Mouse (Mus musculus): ENCODE data around the gene Ggt7.

The Ggt7 gene

DNA sequence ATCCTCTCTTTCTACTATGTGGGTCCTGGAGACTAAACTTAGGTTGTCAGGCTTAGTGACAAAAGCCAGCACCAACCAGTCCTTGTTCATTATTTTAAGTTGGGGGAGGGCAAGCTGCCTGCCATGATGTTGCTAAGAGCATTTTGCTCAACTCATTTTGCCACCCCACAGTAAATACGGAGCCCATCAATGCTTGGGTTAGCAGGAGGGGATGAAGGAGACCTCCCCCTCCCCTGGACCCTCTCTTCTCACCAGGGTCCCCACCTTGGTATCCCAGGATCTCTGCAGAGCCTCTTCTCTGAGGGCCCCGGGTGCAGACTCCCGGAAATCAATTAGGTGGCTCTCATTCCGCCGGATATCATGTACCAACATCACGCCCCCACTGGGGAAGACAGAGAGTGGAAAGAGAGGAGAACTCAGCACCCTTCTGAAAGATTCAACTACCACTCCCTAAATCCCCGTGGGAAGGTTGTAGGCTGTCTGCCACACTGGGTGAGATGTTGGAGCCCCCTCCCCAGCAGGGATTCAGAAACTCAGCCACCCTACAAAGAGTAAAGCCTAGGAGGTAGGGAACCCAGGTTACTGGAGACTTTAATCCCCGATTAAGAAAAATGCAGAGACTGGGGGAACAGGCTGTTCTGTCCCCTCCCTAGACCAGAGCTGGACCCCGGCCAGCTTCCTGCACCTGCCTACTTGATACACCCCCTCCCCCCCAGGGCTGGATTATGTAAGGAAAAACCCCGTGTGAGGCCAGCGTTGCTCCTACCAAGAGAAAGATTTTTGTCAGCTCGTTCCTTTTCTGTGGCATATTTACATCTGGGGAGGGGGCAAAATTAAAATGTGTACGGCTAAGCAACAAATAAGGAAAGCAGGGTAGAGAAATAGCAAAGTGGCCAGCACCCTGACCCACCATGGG, 13.3 kb downstream of the Ggt7 start:
- H3K9me3 ChIP-seq (ENCODE audit: low read length), result no peaks in the 10 kb centered on the region
- peaks cover 8% of the 10 kb centered on the region; the same call in 1 of the 2 replicates for H3K27me3 ChIP-seq (ENCODE audit: insufficient read depth, low read length)
- no peak overlapping the region for H3K4me3 ChIP-seq (replicated peaks; ENCODE audit: low read length)
- no peaks in the 10 kb centered on the region for H3K36me3 ChIP-seq (ENCODE audit: insufficient read depth, low read length)
- H3K4me1 ChIP-seq (replicated peaks; ENCODE audit: low read depth, low read length), result peaks cover 42% of the 10 kb centered on the region
- no peak for TF ChIP-seq NANOG (IDR thresholded peaks at IDR 0.05; ENCODE audit: borderline replicate concordance, low read length)
- no peak for TF ChIP-seq CTCF (conservative IDR thresholded peaks at IDR 0.05; ENCODE audit: low read length)
- TF ChIP-seq POU5F1 (IDR thresholded peaks at IDR 0.05; ENCODE audit: borderline replicate concordance, low read length), result no peak

DNA sequence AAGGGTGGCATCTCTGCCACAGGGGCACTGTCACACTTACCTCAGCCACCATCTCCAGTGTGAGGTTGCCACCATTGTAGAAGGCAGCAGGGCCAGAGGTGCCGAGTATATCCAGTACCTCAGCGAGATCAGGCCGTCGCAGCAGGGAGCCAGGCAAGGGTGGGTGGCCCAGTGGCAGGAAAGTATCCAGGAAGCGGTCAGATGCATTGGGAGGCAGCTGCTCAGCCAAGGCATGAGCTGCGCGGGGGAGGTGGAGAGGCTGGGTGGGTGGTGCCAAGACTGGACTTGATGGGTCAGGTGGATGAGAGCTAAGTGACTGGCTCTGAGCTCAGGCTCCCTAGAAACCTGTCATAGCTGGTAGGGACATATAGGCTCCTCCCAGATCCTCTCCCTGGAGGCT, 15.4 kb downstream of the Ggt7 start:
- Histone ChIP-seq H3K4me3 (replicated peaks; ENCODE audit: low read length) (no peak overlapping the region), H3K27me3 (ENCODE audit: insufficient read depth, low read length) (peaks cover 8% of the 10 kb centered on the region; the same call in 1 of the 2 replicates)

DNA sequence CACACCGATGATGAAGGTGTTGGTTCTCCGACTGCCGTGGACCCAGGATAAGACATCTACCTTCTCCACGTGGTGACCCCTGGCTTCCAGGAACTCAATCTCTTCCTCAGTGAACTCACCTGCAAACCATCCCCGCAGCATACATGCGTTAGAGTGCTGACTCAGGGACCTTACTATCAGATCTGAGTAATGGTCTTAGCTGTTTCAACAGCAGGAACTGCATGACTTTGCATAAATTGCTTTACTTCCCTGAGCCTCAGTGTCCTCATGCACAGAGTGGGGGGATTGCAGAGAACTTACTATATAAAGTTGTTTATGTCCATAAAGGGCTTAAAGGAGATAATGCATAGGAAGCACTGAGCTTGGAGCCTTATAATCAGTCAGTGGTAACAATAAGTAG, 27.0 kb downstream of the Ggt7 start:
- TF ChIP-seq POU5F1 (IDR thresholded peaks at IDR 0.05; ENCODE audit: borderline replicate concordance, low read length) (no peak), NANOG (IDR thresholded peaks at IDR 0.05; ENCODE audit: borderline replicate concordance, low read length) (no peak), CTCF (conservative IDR thresholded peaks at IDR 0.05; ENCODE audit: low read length) (no peak)
- no peak overlapping the region for H3K4me3 ChIP-seq (replicated peaks; ENCODE audit: low read length)
- H3K27me3 ChIP-seq (ENCODE audit: insufficient read depth, low read length), result 0 out of 2 replicates have a peak, but pooled peaks cover 5% of the 10 kb centered on the region
- H3K4me1 ChIP-seq (replicated peaks; ENCODE audit: low read depth, low read length), result peaks cover 2% of the 10 kb centered on the region; the same call in 1 of the 2 replicates
- no peaks in the 10 kb centered on the region for H3K9me3 ChIP-seq (ENCODE audit: low read length)
- no peaks in the 10 kb centered on the region for H3K36me3 ChIP-seq (ENCODE audit: insufficient read depth, low read length)

More for the DNA sequence above, 15.4 kb downstream of the Ggt7 start:
- no peak for TF ChIP-seq POU5F1 (IDR thresholded peaks at IDR 0.05; ENCODE audit: borderline replicate concordance, low read length)
- TF ChIP-seq NANOG (IDR thresholded peaks at IDR 0.05; ENCODE audit: borderline replicate concordance, low read length), result no peak
- TF ChIP-seq CTCF (conservative IDR thresholded peaks at IDR 0.05; ENCODE audit: low read length), result no peak
- H3K4me1 ChIP-seq (replicated peaks; ENCODE audit: low read depth, low read length), result peaks cover 29% of the 10 kb centered on the region
- no peaks in the 10 kb centered on the region for H3K36me3 ChIP-seq (ENCODE audit: insufficient read depth, low read length)
- H3K9me3 ChIP-seq (ENCODE audit: low read length), result no peaks in the 10 kb centered on the region

DNA sequence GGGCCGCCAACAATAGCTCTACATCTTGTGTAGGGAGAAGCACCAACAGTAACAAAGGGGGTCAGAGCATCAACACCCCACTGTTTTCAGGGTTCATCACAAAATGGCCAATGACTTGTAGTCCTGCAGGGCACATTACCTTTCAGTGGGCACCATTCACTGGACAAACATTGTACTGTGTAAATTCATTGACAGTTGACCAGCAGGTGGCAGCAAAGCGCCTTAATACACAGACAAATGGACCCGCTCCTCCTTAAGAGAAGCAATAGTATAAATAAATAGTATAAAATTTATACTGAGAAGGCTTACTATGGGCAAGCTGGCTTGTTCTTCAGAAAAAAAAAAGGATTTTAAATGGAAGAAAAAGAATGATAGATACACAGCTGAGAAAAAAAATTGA, 36.0 kb downstream of the Ggt7 start:
- Histone ChIP-seq H3K4me3 (replicated peaks; ENCODE audit: low read length) (no peak overlapping the region), H3K9me3 (ENCODE audit: low read length) (no peaks in the 10 kb centered on the region), H3K4me1 (replicated peaks; ENCODE audit: low read depth, low read length) (no peaks in the 10 kb centered on the region), H3K36me3 (ENCODE audit: insufficient read depth, low read length) (no peaks in the 10 kb centered on the region), H3K27me3 (ENCODE audit: insufficient read depth, low read length) (no peaks in the 10 kb centered on the region)
- TF ChIP-seq POU5F1 (IDR thresholded peaks at IDR 0.05; ENCODE audit: borderline replicate concordance, low read length) (no peak), CTCF (conservative IDR thresholded peaks at IDR 0.05; ENCODE audit: low read length) (peak; percentile 44)

DNA sequence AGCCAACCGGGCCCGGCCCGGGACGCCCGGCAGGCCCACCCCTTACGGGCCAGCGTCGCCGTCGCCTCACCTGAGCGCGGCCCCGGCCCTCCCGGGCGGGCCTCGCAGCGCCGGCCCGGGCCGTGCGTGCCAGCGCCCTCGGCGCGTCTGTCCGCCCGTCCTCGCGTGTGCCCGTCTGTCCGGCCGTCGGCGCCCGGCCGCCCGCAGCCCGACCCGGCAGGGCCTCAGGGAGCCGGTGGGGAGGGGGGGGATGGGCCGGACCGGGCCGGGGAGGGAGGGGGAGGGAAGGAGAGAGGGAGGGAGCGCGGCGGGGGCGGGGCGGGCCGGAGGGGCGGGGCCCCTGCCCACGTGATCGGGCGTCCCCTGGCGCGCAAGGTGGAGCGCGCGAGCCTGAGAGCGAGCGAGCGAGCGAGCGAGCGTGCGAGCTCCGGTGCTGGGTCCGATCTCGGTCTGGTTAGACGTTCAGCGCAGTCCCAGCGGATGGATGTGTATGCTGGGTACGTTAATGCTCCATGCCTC, 44.4 kb downstream of the Ggt7 start, which contains the start of gene Ncoa6:
Gene Ncoa6, minus strand, starts transcription at position 325 of the 519 bp plus-strand sequence.
- TF ChIP-seq POU5F1 (IDR thresholded peaks at IDR 0.05; ENCODE audit: borderline replicate concordance, low read length), result no peak

DNA sequence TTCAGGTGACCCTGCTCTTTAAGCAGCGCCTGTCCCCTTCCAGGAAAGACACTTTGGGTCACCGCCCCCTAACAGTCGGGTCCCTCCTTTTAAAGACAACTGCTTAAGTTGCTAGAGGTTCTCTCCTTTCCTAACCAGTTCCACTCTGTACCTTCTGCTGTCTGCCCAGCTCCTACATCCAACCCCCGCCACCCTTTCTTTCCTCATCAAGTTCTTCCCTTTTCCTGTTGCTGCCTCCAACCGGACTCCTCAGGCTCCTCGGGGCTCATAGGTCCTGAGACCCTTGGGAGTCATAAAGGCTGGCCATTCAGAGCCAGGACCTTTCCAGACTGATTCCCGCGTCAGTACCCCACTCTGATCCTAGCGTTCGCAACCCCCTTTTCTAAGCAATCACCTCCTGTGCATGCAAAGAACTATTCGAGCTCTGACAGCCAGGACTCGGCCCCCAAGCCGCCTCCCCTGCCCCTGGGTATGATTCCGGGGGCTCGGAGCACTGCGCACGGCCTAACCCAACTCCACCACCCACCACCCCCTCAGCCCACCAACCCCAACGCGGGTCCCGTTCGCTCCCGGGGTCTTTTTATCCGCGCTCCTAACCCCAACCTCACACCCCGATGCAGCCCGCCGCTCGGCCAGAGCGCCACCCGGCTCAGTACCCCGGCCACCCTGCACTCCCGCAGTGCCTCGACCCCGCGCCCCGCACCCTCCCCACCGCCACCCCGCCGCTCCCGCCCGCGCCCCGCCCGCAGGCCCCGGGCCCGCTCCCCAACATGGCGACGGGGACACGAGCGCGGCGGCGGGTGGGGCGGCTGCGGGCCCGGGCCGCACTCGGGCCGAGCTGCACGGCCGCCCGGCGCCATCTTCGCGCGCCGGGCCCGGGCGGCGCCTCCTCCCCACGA, 45.1 kb downstream of the Ggt7 start:
- no peaks in the 10 kb centered on the region for H3K36me3 ChIP-seq (ENCODE audit: insufficient read depth, low read length)
- H3K4me1 ChIP-seq (replicated peaks; ENCODE audit: low read depth, low read length), result peaks cover 29% of the 10 kb centered on the region
- H3K27me3 ChIP-seq (ENCODE audit: insufficient read depth, low read length), result no peaks in the 10 kb centered on the region; the same call in 1 of the 2 replicates
- H3K4me3 ChIP-seq (replicated peaks; ENCODE audit: low read length), result peak overlapping the region; percentile 83
- no peak for TF ChIP-seq CTCF (conservative IDR thresholded peaks at IDR 0.05; ENCODE audit: low read length)
- no peak for TF ChIP-seq NANOG (IDR thresholded peaks at IDR 0.05; ENCODE audit: borderline replicate concordance, low read length)
- no peak for TF ChIP-seq POU5F1 (IDR thresholded peaks at IDR 0.05; ENCODE audit: borderline replicate concordance, low read length)
- H3K9me3 ChIP-seq (ENCODE audit: low read length), result no peaks in the 10 kb centered on the region

More for the DNA sequence above, 44.4 kb downstream of the Ggt7 start, which contains the start of gene Ncoa6:
- H3K27me3 ChIP-seq (ENCODE audit: insufficient read depth, low read length), result no peaks in the 10 kb centered on the region; the same call in 1 of the 2 replicates
- peak within 1 kb of the TSS; percentile 83 for H3K4me3 ChIP-seq (replicated peaks; ENCODE audit: low read length)
- no peaks in the 10 kb centered on the region for H3K9me3 ChIP-seq (ENCODE audit: low read length)
- peaks cover 29% of the 10 kb centered on the region for H3K4me1 ChIP-seq (replicated peaks; ENCODE audit: low read depth, low read length)
- H3K36me3 ChIP-seq (ENCODE audit: insufficient read depth, low read length), result no peaks in the 10 kb centered on the region

DNA sequence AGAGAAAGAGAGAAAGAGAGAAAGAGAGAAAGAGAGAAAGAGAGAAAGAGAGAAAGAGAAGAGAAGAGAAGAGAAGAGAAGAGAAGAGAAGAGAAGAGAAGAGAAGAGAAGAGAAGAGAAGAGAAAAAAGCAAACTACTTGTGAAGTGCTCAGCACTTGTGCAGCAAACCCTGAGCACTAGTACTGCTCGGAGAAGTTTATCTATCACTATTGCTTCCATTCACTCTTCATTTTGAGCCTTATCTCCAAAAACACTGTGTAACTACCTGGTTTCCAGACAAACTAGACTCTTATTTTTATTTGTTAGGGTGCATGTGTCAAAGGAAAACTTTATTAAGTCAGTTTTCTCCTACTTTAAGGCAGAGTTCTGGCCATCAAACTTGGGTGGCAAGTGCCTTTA, 51.2 kb downstream of the Ggt7 start:
- H3K4me1 ChIP-seq (replicated peaks; ENCODE audit: low read depth, low read length), result peaks cover 5% of the 10 kb centered on the region
- H3K9me3 ChIP-seq (ENCODE audit: low read length), result no peaks in the 10 kb centered on the region
- no peaks in the 10 kb centered on the region for H3K27me3 ChIP-seq (ENCODE audit: insufficient read depth, low read length)
- no peak overlapping the region for H3K4me3 ChIP-seq (replicated peaks; ENCODE audit: low read length)
- no peaks in the 10 kb centered on the region for H3K36me3 ChIP-seq (ENCODE audit: insufficient read depth, low read length)
- no peak for TF ChIP-seq CTCF (conservative IDR thresholded peaks at IDR 0.05; ENCODE audit: low read length)
- TF ChIP-seq POU5F1 (IDR thresholded peaks at IDR 0.05; ENCODE audit: borderline replicate concordance, low read length), result no peak
- TF ChIP-seq NANOG (IDR thresholded peaks at IDR 0.05; ENCODE audit: borderline replicate concordance, low read length), result no peak

DNA sequence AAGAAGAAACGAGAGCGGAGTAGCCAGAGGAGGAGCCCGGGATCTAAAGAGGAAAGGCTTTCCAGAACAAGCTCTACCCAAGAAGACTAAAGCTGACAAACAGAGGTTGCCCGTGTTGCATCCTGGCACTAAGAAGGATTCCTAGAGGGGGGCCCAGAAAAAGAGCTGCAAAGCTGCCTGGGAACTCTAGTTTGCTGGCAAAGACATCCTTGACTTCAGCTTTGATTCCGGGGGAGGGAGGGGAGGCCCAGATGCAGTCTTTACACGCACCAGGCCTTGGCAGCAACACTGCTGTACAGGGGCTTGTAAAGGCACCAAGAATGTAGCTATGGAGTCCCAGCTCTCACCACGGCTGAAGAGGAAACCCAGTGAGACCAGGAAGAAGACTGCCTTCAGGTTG, 64.4 kb downstream of the Ggt7 start:
- TF ChIP-seq POU5F1 (IDR thresholded peaks at IDR 0.05; ENCODE audit: borderline replicate concordance, low read length) (no peak), CTCF (conservative IDR thresholded peaks at IDR 0.05; ENCODE audit: low read length) (no peak), NANOG (IDR thresholded peaks at IDR 0.05; ENCODE audit: borderline replicate concordance, low read length) (no peak)
- 0 out of 2 replicates have a peak overlapping the region, but pooled peaks have one; percentile 21 for H3K4me3 ChIP-seq (replicated peaks; ENCODE audit: low read length)
- no peaks in the 10 kb centered on the region for H3K9me3 ChIP-seq (ENCODE audit: low read length)
- H3K4me1 ChIP-seq (replicated peaks; ENCODE audit: low read depth, low read length), result peaks cover 11% of the 10 kb centered on the region
- no peaks in the 10 kb centered on the region for H3K27me3 ChIP-seq (ENCODE audit: insufficient read depth, low read length)
- H3K36me3 ChIP-seq (ENCODE audit: insufficient read depth, low read length), result no peaks in the 10 kb centered on the region
